Mouse (Mus musculus): ENCODE measurements around the gene H2afy. TPM values are rescaled to one million over a fixed set of nuclear protein-coding genes. Genes with fewer than 3 reads are reported as not detected.
A peak's percentile ranks its signal among the peaks of the same experiment; 100 is the strongest.

Gene H2afy
- total RNA-seq (2015): 720 and 754 TPM in 2 replicates
- total RNA-seq (2017): 1,515 and 1,537 TPM in 2 replicates

GRCm38 (mm10) chr13:56136200-56136599, at the start of gene H2afy:
Gene H2afy (minus strand): TSS chr13:56136361.
- no peak for ATAC-seq (replicated peaks; ENCODE audit: poor library complexity)

DNA sequence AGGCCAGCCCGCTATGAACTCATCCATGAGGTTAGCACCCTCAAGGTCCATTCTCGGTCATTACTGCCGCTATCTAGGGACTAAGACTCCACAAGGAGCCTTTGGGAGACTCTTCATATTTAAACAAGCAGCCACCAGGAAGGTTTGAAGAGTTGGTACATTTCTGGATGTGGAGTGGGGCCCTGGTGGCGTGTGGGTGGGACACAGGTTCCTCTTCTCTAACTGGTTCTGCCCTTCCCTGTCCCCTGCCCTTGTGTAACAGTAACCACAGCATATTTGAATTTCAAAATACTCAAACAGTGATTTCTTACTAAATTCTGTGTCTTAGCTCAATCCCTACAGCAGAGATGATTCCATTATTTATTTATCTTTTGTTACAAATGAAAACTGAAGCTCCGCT, 47.5 kb upstream of the H2afy start:
- ATAC-seq (replicated peaks; ENCODE audit: poor library complexity): peak; percentile 73

GRCm38 (mm10) chr13:56181424-56181823, 45.3 kb upstream of the H2afy start:
- ATAC-seq (replicated peaks; ENCODE audit: poor library complexity): peak; percentile 55

- ATAC-seq (replicated peaks; ENCODE audit: poor library complexity): peak; percentile 74
Observed at GRCm38 (mm10) chr13:56178416-56179035, 42.4 kb upstream of the H2afy start, which contains the start of gene Tifab. Gene Tifab (minus strand): TSS chr13:56178885.

DNA sequence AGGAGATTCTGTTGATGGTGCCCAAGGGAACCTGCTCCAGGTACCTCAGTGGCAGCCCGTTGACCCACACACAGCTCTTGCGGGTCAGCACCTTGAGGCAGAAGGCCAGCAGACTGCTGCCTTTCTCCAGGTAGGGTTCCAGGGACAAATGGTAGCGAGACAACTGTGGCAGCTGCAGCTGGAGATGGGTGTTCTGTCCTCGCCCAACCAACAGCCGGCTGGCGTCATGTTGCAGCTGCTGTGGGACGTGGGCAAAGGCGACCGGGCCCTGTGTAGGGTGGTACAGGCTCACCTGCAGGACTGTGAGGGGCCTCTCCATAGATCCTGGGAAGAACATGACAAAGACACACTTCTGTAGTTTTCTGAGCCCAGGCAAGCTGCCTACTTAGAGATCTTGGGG, 40.1 kb upstream of the H2afy start:
- no peak for ATAC-seq (replicated peaks; ENCODE audit: poor library complexity)

DNA sequence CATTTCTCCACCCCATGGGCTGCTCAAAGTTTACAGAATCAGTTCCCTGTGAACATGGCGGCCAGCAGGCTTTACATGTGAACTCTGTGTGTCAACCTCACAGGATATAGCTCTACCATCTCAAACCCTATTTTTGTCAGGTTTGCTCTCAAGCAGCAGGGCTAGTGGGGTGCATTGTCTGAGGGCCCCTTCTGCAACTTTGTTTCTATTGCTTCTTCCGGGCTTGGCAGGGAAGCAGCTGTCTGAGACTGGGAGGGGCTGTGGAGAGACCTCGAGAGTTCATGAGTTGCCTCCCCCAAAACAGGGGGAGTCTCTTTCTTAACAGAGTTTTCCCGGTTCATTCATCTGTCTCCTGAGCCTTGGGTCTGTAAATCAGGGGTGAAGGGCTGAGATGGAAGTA, 39.7 kb upstream of the H2afy start:
- no peak for ATAC-seq (replicated peaks; ENCODE audit: poor library complexity)

GRCm38 (mm10) chr13:56172901-56173545, 36.9 kb upstream of the H2afy start:
- peak; percentile 81 for ATAC-seq (replicated peaks; ENCODE audit: poor library complexity)

- no peak for ATAC-seq (replicated peaks; ENCODE audit: poor library complexity)
Observed at GRCm38 (mm10) chr13:56172106-56172505, 35.9 kb upstream of the H2afy start.

- ATAC-seq (replicated peaks; ENCODE audit: poor library complexity): no peak
Observed at GRCm38 (mm10) chr13:56168403-56168781, 32.2 kb upstream of the H2afy start.

DNA sequence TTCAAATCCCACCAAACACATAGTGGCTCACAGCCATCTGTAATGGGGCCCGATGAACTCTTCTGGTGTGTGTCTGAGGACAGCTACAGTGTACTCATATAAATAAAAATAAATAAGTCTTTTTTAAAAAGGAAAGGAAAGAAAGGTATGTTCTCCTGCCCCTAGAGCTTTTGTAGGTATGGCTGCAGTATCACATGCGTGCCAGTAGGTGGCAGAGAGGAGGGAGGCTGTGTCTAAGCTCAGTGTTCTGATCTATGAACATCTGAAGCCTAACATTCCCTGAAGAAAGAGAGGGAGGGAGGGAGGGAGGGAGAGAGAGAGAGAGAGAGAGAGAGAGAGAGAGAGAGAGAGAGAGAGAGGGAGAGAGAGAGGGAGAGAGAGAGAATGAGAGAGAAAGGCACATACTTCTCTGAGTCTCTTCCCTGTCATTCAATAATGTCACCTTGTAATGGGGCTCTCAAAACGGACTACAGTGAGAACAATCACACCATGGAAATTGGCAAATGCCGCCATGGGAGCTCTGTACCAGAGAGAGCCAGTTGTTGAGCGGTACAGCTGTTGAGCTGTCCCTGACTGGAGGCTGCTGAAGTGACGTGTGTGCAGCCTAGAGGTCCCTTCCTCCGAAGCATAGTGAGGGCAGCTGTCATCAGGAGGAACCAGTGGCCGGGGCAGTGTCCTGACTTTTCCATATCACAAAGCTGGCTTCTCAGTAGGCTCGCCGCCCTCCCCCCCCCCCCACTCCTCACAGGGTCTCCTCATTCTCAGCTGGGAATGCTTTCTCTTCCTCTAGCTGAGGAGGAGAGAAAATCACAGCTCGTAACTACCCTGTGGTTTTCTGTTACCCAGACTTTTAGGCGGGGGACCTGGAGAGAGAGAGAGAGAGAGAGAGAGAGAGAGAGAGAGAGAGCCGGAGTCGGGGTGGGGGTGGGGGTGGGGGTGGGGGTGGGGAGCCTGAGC, 31.6 kb upstream of the H2afy start:
- ATAC-seq (replicated peaks; ENCODE audit: poor library complexity): no peak

DNA sequence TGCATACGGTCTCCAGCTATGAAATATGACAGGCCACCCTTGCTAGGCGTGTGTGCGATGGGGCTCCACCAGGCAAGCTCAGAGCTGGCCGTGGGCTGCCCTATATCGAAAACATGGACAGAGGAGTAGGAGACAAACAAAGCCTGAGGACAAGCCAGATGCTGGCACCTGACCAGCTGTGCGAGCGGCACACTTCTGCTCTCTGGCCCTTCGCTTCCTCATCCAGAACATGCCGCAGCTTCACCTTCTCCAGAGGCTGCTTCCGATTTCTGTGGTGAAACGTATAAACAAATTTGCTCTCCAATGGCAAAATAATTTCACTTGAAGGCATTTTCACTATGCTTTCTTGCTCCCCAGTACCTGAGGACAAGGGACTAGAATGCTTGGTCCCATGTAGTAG, 29.4 kb upstream of the H2afy start:
- ATAC-seq (replicated peaks; ENCODE audit: poor library complexity): 0 out of 2 replicates have a peak, but pooled peaks have one; percentile 19

- no peak for ATAC-seq (replicated peaks; ENCODE audit: poor library complexity)
Observed at GRCm38 (mm10) chr13:56164372-56164771, 28.2 kb upstream of the H2afy start.

DNA sequence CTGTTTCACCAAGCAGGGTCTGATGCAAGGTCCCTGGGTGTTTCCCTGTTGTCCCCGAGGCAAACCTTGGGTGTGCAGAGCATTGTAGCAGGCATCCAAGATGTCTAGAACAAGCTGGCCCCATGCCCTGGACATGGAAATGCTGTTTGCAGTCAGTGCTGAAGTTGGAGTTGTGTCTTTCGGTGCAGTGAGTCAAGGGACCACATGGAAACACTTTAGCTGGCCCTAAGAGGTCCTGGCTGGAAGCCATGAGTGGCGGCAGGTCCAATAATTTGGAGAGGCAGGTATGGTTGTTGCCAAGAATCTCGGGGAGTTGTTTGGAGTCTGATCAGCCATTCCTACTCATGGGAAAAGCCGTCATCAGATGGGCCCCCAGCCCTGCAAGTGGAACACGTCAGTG, 27.6 kb upstream of the H2afy start:
- no peak for ATAC-seq (replicated peaks; ENCODE audit: poor library complexity)

- ATAC-seq (replicated peaks; ENCODE audit: poor library complexity): peak; percentile 59
Observed at GRCm38 (mm10) chr13:56162859-56163258, 26.7 kb upstream of the H2afy start.

GRCm38 (mm10) chr13:56159614-56160363, 23.6 kb upstream of the H2afy start:
- no peak for ATAC-seq (replicated peaks; ENCODE audit: poor library complexity)

GRCm38 (mm10) chr13:56159016-56159601, 22.9 kb upstream of the H2afy start:
- ATAC-seq (replicated peaks; ENCODE audit: poor library complexity): peak; percentile 78

GRCm38 (mm10) chr13:56155671-56156070, 19.5 kb upstream of the H2afy start:
- ATAC-seq (replicated peaks; ENCODE audit: poor library complexity): no peak

DNA sequence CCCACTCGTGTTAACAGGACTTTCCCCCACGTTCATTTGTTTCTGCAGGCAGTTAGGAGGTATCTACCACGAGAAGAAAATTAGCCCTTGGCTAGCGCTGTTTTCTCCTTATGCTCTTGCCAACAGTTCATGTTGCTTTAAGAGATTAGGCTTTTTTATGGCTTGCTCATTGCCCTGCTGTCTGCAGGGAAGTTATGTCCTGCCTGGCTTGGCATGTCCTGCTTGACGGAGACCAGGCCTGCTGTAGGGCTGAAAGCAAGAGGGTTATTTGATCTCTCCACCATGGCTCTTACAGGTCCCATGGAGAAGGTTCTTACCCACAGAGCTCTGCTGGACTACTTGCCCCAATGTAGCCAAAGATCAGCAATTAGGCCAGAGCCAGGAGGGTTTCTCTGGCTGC, 18.9 kb upstream of the H2afy start:
- ATAC-seq (replicated peaks; ENCODE audit: poor library complexity): no peak

- ATAC-seq (replicated peaks; ENCODE audit: poor library complexity): peak; percentile 15; the same call in 1 of the 2 replicates
Observed at GRCm38 (mm10) chr13:56152773-56153460, 16.8 kb upstream of the H2afy start.

Data from megakaryocyte progenitor cell, adult 5-6 weeks (primary cell).